Mouse (Mus musculus): ENCODE results near the gene Slc24a1.
"Not testable (repeated sequence)": the region's sequence is repeated elsewhere in the genome, so short reads cannot be mapped to it uniquely, and the experiment has no call there.

Gene Slc24a1

DNA sequence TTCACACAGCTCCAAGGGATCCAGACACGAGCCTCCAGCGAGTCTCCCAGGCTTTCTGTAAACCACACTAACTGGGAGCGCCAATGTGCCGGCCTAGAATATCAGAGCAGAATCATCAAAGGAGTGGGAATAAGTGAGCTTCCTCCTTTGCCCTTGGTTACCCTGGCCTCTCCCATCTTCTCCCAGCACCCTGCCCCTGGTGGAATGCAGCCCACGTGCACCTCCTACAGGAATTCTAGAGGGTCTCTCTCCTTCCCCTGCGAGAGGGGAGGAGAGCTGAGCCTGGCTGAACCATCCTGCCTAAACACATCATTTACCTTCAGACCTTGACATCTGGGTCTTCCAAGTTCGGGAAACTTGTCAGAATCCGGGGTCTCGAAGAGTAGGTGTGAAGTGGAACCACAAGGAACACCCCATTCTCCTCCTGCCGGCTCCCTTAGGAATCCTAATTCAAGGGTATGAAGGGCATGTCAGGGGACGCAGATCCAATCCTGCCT lies at the start of gene Slc24a1:
Gene Slc24a1, minus strand, starts transcription at position 447 of the 497 bp plus-strand sequence.
- no peak for DNase-seq (ENCODE audit: low read depth)

DNA sequence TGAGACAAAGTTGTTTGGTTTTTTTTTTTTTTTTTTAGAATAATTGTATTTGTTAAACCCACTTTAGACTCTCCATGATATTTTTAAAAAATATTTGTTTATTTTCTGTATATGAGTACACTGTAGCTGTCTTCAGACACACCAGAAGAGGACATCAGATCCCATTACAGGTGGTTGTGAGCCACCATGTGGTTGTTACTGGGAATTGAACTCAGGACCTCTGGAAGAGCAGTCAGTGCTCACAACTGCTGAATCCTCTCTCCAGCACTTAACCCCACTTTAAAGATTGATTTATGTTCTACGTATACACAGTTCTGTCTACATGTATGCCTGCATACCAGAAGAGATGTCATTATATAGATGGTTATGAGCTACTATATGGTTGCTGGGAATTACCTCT lies 44.1 kb upstream of the Slc24a1 start:
- DNase-seq (ENCODE audit: low read depth): not testable (repeated sequence)

DNA sequence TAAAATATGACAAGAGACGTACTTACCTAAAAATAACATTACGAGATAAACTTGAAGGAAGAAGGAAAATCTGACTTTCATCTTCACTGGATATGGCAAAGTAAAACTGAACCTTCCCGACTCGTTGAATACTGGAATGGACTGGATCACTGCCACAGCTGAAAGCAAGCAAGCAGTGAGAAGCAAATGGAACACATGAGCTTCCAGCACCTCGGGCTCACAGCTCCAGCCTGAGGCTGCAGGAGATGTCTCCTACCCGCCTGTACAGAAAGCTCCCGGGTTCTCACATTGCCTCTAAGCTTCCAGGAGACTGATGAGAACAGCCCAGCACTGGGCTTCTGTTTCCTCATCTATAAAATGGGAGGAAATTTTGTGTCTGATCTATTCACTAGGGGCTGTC lies 38.9 kb upstream of the Slc24a1 start:
- no peak for DNase-seq (ENCODE audit: low read depth)

DNA sequence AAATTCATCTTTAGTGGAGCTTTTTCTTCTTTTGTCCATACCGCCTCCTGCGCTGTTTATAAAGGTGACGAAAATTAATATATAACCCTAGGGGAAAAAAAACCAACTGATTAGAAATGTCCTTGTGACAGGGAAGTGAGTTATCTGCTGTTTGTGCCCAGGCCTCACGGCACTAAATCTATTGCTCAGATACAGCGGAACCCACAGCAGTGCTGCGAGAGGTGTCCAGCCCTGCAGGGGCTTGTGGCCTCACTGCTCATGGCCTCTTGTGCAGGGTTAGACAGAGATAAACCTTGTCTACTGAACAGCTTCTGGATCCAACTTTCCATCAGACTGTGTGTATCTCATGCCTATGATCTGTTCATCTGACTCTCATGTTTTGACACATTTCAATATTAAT lies 37.0 kb upstream of the Slc24a1 start:
- no peak for DNase-seq (ENCODE audit: low read depth)

DNA sequence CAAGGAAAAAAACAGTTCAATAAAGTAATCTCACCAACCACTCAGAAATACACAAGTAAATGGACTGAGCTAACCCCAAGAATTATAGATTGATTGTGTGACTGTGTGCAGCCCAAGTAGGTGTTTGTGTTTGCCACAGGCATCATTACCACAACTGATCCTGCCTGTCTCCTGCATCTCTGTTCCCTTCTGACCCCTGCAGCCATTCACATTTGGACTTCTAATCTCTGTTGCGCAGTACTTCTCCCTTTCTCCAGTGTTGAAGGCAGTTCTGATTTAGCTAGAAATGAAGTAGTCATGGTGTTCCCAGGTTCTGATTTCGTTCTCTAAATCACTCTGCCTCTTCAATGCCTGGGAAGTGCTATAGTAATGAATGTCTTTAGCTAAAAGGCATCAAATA lies 36.2 kb upstream of the Slc24a1 start:
- DNase-seq (ENCODE audit: low read depth): no peak

DNA sequence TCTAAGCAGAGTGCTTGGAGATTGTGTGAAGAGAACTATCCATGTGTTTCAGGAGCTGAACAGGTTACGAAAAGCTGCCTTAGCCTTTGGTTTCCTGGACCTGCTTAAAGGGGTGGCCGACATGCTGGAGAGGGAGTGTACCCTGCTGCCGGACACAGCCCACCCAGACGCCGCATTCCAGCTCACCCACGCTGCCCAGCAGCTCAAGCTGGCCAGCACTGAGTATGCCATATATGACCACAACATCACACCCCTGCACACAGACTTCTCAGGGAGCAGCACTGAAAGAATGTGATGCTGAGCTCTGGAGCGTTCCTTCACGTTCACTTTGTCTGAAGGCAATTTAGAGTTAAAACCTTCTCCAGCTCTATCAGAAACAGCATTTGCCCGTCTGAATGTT lies 34.4 kb upstream of the Slc24a1 start:
- DNase-seq (ENCODE audit: low read depth): no peak

DNA sequence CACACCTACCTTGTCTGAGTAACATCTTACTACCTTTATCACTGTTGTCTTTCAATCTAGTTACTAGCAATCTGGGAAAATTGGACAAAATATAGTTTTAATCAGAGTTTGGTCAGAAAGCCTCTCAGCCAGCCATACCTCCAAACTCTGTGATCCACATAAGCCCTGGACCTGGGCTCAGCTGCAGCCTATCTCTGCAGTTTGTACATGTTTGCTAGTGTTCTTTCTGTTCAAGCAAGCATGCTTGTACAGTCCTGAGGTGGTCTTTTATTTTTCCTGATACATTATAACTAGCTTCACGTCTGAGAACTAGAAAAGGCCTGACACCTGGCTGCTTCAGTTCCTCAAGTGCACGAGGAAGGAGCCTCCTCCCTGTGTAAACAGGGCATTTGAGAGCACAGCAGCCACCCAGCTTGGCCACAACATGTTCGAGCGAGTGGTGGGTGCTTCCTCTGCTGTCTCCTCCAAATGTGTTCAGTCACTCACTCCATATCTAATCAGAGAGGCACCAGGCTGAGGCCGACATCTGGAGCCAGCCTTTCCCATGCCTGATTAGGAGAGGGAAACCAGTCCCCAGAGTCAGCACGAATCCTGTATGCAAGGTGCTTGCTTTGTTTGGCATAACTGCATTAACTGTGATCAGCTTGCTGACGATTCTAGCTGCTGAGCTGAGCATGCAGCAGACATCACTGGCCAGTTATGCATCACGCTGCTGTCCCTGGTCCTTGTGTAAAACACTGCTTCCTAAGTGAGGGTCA lies 33.8 kb upstream of the Slc24a1 start:
- DNase-seq (ENCODE audit: low read depth): no peak

DNA sequence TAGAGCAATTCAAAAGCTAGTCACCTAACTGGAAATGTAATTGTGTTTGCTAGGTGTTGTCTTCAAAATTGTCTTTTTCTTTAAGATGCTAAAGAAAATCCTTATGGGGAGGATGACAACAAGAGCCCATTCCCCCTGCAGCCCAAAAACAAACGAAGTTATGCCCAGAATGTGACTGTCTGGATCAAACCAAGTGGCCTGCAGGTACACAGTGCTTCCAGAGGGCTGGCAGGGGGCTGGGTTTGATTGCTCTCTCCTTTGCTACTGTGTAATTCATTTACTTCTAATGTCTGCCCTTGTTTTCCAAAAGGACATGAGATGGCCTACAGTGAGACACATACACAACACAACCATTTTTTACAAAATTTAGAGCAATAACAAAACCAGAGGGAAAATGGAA lies 30.5 kb upstream of the Slc24a1 start:
- DNase-seq (ENCODE audit: low read depth): no peak

DNA sequence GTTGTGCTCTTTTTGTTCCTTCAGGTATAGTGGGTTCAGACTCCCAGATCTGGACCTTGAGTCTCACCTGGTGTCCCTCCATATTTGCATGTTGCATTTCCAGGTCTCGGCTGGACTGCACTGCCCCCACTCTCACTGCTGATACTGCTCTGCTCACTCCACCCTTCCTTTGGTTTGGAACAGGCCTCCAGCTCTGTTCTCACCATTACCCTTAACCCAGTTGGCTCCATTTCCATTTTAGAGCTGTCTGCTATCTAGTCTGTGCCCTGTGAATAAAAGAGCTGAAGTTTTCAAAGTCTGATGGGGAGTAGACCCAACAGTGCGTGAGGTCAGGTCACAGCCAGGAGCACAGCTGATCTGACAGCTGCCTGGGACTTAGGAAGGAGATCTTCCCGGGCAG lies 29.1 kb upstream of the Slc24a1 start:
- DNase-seq (ENCODE audit: low read depth): no peak

DNA sequence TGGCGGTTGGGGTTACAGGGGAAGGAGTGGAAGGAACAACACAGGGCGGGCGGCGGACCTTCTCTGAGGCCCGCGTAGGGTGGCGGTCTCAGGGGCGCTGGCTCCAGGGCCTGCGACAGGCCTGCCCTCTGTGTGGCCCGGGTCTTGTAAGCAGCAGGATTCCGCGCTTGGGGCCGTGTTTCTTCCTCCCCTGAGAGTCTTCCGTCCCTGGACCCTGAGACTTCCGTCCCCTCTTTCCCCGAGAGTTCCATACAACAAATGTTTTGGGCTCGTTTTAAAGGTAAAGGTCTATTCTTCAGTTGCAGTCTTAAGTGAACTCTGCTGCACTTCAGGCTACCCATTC lies 9.5 kb upstream of the Slc24a1 start:
- DNase-seq (ENCODE audit: low read depth): no peak

DNA sequence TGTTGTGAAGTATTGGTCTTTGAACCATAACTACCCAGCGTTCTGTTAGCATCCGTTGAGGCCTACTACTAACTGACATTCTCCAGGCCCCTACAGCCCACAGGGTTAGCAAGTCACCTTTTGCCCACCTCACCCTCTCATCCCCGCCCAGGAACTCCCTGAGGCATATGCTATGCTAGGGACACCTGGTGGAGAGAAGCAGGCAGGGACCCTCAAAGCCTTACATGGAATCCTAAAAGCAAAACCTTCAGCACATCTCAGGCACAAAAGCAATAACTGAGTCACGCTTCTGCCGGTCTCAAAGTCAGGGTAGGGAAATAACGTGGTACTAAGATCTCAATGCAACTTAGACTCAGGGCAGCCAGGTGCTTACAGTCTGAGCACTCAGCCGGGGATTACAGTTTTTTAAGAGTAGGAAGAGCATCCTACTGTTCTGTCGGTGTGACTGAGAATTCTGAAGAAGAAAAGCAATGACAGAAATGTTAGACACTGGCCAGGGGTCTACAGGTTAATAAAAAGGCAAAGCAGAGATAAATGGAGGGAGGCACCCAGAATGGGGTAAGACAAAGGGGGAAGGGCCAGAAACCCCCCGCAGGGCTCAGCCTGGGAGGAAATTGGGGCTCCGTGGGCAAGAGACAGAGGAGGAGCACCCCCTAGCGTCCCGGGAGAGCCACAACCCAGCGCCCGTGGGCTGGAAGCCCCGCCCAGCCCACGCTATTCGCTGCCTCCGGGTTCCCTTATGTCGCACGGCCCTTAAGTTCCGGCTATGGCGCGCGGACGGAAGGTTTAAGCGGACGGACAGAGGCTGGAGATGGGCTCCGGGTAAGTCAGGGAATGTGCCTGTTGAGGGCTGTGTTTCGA lies 8.9 kb upstream of the Slc24a1 start, which contains the start of gene Ints14:
Gene Ints14, plus strand, starts transcription at position 789 of the 861 bp plus-strand sequence.
- peak; percentile 98 for DNase-seq (ENCODE audit: low read depth)

DNA sequence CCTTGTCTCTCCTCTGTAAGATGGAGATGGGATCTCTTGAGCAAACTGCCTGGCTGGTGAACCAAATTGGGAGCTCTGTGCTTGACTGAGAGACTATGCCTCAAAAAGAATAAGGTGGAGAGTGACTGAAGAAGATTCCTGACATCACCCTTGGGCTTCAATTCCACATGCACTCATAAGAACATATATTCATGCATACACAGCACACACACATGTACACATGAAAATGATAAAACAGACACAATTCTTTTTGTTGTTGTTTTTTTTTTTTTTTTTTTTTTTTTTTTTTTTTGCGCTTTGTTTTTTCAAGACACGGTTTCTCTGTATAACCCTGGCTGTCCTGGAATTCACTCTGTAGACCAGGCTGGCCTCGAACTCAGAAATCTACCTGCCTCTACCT lies 5.9 kb upstream of the Slc24a1 start:
- DNase-seq (ENCODE audit: low read depth): no peak

DNA sequence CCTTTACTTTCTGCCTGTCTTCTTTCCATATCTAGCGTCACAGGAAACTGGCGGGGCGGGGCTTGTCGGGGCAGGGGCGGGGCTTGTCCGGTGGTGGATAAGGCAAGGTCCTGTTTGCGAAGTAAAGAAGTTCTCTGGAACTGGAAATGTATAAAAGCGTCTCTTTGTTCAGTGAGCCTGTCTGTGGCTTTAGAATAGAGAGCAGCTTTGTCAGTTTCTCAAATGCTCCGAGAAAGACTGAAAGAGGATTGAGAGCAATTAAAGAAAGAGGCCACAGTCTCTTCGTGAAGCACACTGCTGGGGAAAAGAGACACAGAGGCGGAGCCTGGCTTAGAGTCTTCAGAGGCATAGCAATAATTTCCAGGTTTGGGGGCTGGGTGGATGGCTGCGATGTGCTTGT lies 4.9 kb upstream of the Slc24a1 start:
- peak; percentile 57 for DNase-seq (ENCODE audit: low read depth)

DNA sequence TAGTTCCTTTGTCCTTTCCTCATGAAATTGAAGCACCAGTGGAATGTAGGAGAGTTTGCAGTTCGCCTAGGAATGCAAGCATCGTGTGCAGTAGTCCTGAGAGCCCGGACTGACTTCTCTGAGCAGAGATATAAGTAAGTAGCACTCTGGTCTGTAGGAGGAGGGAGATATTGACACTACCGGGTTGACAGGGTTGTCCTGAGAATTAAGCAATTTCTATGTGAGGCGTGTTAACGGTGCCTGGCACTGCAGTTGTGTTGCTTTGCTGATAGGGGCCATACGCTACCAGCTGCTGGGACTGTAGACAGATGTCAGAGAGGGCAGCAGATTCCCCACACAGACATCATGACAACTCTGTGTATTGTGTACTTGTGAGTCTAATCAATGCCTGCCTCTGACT lies 1.8 kb upstream of the Slc24a1 start:
- DNase-seq (ENCODE audit: low read depth): no peak

DNA sequence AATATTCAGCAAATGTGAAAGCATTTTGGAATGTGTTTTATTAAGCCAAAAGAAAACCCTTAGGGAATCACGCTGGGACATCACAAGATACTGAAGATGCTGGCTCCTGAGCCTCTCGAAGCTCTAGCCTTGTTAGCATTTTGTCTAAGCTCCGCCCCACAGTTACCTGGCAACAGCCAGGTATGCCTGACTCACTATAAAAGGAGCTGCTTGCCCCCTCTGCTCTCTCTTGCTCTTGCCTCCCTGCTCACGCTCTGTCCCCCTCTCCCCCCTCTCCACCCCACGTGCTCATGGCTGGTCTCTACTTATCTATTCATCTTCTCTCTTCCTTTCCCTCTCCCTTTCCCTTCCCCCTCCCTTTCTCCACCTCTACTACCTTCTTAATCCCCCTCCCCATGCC lies 648 bp upstream of the Slc24a1 start:
- no peak for DNase-seq (ENCODE audit: low read depth)

DNA sequence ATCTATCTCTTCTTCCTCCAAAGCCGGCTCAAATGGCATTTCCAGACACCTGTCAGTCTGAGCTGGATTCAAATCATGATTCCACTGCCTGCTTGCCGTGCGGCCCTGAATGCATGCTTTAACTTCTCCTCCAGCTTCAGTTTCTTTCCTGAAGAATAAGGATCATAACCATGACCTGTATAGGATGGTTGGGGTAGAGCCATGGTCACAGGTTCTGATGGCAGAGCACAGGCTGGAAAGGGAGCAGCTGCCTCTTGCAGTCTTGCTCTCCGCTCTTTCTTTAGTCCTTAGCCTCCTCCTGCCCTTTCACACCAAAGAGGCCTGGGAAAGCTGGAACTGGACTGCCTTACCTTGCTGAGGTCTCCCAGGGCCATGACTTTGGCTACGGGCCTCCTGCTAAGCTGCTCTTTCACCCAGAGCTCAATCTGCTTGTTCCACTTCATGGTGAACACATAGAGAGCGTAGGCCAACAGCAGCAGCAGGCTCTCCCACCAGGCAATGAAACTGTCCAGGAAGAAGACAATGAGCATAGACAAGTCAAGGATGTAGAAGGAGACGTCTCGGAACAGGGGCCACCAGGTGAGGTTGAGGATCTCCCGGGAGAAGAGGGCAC lies 3.8 kb downstream of the Slc24a1 start:
- no peak for DNase-seq (ENCODE audit: low read depth)

DNA sequence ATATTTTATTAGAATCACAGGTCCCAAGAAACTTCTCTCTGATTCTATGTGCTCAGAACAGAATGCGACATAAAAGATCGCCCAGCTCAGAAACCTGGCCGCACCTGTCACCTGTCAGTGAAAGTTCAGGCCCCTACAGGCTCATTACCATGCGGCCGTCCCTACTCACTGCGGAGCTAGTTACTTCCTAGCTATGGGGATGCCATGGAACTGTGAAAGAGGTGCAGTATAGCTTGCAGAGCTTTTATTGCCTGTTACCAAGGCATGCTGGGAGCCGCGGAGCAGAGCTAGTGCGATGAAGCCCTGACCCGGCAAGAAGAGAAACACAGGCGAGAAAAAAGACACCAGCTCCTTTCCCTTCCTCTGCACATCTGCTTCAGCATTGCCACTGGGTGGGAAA lies 7.4 kb downstream of the Slc24a1 start:
- DNase-seq (ENCODE audit: low read depth): no peak

DNA sequence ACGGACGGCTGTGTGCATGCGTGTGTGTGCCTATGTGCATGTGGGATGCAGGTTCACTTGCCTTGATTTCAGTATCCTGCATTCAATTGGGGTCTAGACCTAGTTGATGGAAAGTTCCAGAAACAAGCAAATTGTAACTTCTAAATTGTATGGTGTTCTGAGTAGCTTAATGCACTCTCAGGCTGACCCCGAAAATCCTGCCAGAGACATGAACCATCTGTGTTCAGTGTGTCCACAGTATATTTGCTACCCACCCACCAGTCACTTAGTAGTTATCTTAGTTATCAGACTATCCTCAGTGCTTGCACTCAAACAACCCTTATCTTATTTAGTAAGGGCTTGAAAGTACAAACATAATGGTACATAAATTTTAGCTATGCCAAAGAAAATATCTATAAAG lies 9.8 kb downstream of the Slc24a1 start:
- DNase-seq (ENCODE audit: low read depth): no peak

DNA sequence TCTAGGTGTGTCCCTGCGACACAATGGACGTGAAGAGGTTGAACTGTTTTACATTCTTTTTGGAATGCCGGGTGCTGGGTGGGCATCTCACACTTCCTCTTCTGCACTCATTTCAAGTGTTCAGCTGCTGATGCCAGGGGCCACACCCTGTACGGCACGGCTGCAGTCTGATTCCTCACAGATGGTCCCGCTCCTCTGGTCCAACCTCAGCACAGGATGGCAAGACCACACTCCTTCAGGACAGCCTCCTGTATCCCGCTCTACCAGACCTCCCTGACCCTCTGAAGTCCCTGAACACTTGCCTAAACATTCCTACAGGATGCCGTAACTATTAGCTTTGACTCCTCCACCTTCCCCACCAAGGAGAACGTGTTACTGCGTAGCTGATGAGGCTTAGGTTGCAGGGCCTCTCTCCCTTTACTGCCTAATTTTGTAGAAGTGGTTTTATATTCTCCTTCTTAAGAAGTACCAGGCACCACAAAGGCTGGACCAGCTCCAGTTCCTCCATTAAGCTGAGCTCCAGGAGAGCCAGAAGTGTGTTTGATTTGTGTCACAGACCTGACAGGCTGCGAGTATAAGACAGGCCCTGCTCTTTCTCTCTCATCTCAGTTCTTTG lies 10.6 kb downstream of the Slc24a1 start:
- no peak for DNase-seq (ENCODE audit: low read depth)

DNA sequence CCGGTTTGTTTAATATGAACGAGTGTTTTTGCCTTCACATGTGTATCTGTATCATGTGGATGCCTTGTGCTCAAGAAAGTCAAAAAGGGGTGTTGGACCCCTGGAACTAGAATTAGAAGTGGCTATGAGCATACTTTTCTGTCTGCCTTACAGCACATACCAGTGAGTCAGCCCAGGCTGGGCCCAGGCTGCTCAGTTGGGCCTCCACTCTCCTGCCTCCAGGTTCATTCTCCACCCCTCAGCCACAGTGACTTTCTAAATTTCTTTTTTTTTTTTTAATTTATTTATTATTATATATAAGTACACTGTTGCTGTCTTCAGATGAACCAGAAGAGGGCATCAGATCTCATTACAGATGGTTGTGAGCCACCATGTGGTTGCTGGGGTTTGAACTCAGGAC lies 11.6 kb downstream of the Slc24a1 start:
- no peak for DNase-seq (ENCODE audit: low read depth)

DNA sequence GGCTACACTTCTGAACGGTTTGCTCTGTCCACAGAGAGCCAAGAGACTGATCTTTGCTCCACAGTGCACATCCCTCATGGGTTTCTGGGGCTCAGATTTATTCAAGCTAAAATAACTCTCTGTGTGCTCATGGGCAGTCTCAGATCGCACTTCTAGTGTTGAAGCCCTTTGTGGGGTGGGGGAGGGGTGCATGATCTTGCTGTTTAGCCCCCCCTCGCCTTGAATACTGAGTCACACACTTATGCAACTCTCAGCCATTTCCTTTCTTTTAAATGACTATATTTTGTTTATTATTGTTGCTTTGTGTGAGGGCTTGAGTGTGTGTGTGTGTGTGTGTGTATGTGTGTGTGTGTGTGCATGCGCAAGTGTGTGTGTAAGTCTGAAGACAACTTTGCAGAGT lies 12.1 kb downstream of the Slc24a1 start:
- DNase-seq (ENCODE audit: low read depth): no peak

DNA sequence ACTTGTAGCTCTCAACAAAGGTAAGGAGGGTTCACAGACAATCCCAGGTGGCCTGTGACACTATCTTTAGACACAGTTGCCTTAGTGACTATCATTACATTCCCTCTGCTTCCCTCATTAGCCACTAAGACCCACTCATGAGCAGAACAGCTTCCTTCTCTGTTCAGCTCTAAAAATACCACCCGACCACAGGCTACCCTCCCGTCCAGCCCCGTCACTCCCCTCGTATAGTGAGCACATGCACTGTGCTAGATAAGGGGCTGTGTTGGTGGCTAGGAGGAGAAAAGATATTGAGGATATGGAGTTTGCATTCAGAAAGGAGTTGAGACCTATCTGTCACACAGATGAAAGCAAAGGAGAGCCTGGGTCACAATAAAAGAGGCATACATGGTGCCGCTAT lies 12.9 kb downstream of the Slc24a1 start:
- DNase-seq (ENCODE audit: low read depth): no peak

Data from naive thymus-derived CD4-positive, alpha-beta T cell, adult 2 months (primary cell).